Mouse (Mus musculus): ENCODE measurements around the gene Mib2.

Mib2 gene

DNA sequence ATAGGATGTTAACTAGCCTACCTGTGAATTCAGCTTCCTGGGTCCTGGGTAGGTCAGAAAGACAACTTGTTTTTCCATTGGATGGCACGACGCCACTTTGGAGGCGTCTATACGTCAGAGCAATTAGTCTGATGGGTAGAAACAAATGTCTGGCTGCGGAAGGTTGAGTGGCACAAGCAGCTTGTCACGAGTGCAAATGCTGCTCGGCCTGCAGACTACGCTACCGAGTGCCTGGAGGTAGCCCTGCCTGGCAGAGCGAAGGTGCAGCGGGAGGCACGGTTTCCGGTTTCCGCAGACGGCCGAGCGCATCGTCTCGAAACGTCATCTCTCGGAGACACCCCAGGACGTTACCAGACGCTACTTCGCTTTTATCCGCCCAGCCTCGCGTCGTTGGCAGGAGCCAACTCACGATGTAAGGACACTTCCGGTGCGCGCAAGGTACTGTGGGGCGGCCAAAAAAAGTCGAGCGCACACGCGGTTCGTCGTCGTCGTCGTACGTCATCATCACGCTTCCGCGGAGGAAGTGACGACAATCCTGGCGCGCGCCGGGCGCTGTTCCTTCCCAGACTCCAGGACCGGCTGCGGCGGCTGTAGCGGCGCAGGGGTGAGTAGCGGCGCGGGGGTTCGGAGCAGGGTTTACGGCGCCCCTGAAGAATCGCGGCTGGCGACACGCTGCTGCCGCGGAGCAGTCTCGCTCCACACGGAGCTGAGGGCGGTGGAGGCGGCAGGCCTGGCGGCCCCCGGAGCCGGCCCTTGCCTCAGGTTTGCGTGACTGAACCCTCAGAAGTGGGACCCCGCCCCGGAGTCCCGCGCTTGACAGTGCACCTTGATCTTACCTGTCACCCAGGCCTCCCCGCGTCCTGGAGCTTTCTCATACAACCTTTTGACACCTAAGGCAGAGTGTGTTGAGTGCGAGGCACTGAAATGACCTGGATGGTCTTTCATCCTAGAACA, 44.4 kb downstream of the Mib2 start, which contains the start of gene Cdk11b:
Cdk11b (plus strand) TSS at position 517 of the 954 bp plus-strand sequence.
- intact Hi-C loops (cut with DNase I), result no loop called here

GRCm38 (mm10) chr4:155618321-155618720, 50.7 kb downstream of the Mib2 start:
- intact Hi-C loops (cut with DNase I), result no loop called here

DNA sequence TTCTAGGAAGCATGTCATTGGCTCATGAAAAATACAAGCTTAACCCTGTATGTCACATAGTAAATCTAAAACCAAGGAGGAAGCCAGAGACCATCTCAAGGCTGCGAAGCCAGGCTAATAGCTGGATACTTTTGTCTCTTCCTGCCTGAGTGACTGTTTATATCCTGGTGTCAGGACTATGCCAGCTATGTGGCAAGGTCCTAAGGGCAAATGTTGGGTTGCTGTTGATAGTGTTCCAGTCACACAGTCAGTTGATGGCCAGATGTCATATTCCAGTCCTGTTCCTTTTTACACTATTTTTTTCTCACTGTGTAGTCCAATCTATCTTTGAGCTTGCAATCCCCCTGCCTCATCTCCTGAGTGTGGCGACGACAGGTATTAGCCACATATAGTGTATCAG, 55.7 kb downstream of the Mib2 start:
- intact Hi-C loops (cut with DNase I), result no loop called here

- intact Hi-C loops (cut with DNase I), result no loop called here
These were observed 57.1 kb downstream of the Mib2 start for GRCm38 (mm10) chr4:155611860-155612259.

DNA sequence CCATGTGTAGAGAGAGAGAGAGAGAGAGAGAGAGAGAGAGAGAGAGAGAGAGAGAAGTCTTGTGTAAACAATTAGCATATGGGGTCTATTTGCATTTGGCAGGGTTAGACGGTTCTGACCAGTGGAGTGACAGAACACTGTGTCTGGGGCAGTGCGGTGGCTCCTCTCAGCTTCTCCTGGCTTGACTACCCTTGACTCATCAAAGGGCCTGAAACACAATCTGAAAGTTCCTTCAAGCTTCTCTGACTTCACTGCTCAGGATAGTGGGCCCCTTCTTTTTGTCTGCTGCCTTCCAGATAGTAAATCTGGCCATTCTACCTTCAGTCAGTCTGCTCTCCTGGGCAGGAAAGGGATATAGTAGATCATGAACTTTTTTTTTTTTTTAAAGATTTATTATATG, 62.2 kb downstream of the Mib2 start:
- intact Hi-C loops (cut with DNase I), result no loop called here

DNA sequence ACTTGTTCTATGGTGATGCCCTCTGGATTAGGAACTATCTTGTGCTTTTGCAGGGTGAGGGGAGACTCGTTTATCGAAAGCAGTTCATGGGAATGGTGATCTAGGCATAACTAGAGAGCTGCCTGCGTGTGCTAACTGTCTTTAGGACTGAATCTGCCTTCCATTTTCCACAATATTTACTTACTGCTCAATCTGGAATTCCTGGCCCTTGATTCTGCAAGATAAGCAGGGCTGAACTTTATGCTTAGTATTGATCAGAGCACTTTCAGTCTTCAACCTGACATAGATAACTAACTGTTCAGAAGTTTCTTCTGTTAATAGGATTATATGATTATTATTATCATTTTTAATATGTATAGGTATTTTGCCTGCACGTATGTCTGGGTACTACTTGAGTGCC, 63.9 kb downstream of the Mib2 start:
- intact Hi-C loops (cut with DNase I), result no loop called here

Measured in adrenal gland (tissue).